Mouse (Mus musculus): ENCODE data around the gene Cdc25b. TPM values are rescaled to one million over a fixed set of nuclear protein-coding genes. Genes with fewer than 3 reads are reported as not detected.

The Cdc25b gene
- polyA plus RNA-seq, 1 experiment = 22.4 TPM

DNA sequence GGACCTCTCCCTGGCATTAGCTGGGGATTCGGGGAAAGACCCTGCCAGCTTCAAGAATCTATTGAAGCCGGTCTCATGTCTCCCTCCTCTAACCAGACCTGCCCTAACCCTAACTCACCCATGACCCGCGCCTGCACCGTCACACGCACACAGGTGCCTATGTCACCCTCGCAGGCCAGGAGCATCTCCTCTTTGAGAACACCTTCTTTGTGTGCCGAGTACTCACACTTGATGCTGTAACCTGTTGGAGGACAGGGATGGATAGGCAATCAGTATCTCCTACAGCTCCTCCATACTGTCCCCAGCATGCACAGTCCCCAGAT lies 39.7 kb upstream of the Cdc25b start:
- Histone ChIP-seq H3K27ac (ENCODE audit: insufficient read depth, low read depth, low read length) (no peak overlapping the region), H3K4me1 (ENCODE audit: control insufficient read depth, insufficient read depth, insufficient read length, low read length) (peaks cover 7% of the 10 kb centered on the region), H3K36me3 (ENCODE audit: control insufficient read depth, insufficient read depth, low read length) (peaks cover 26% of the 10 kb centered on the region), H3K4me3 (ENCODE audit: low read depth, low read length) (no peak overlapping the region), H3K27me3 (ENCODE audit: control insufficient read depth, insufficient read depth, low read length) (no peaks in the 10 kb centered on the region)
- no peak for TF ChIP-seq POLR2A (IDR thresholded peaks at IDR 0.05; ENCODE audit: low read depth, low read length)
- TF ChIP-seq CTCF (IDR thresholded peaks at IDR 0.05; ENCODE audit: extremely low read depth, insufficient read length, insufficient replicate concordance, low read depth, low read length) = no peak
- 96% methylated on average over 8 of the region's 8 CpGs for WGBS

DNA sequence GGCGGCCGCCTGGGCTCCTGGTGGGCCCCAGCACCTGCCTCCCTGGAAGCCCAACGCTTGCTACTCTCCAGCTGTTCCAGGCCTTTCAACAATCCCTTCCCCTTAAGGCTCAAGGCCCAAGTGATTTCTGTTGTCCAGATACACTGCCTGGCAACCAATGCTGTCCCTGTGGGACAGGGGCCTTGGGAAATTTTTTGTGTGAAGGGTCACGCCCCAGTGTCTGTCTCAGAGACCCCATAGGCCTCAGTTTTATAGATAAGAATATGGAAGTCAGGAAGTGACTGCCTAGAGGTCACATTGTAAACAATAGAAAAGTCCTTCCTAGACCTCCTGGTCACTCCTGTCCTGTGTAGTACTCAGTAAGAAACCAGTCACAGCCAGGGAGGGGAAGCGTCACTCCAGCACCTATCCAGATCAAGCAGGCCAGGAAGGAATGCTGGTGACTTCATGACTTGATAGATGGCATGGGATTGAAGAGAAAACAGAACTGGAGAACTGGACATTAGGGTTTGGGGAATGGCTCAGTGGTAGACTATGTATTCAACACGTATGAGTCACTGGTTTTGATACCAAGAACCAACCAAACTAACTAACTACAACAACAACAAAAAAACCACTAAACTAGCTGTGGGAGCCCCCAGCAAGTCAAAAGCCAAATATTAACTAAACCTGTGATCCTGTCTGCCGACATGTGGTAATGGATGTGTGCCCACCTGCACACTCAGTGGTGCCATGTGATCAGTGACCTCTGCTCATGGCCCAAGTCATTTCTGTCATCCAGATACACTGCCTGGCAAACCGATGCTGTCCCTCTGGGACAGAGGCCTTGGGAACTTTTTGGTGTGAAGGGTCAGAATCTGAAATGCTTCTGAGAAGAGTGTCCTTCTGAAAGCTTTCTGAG lies 38.1 kb upstream of the Cdc25b start:
- H3K27ac ChIP-seq (ENCODE audit: insufficient read depth, low read depth, low read length) = no peak overlapping the region
- 89% methylated on average over 8 of the region's 8 CpGs for WGBS
- no peak overlapping the region for H3K4me3 ChIP-seq (ENCODE audit: low read depth, low read length)
- TF ChIP-seq CTCF (IDR thresholded peaks at IDR 0.05; ENCODE audit: extremely low read depth, insufficient read length, insufficient replicate concordance, low read depth, low read length) (no peak), POLR2A (IDR thresholded peaks at IDR 0.05; ENCODE audit: low read depth, low read length) (no peak)
- no peaks in the 10 kb centered on the region for H3K27me3 ChIP-seq (ENCODE audit: control insufficient read depth, insufficient read depth, low read length)
- H3K36me3 ChIP-seq (ENCODE audit: control insufficient read depth, insufficient read depth, low read length) = peaks cover 26% of the 10 kb centered on the region
- H3K4me1 ChIP-seq (ENCODE audit: control insufficient read depth, insufficient read depth, insufficient read length, low read length) = no peaks in the 10 kb centered on the region

DNA sequence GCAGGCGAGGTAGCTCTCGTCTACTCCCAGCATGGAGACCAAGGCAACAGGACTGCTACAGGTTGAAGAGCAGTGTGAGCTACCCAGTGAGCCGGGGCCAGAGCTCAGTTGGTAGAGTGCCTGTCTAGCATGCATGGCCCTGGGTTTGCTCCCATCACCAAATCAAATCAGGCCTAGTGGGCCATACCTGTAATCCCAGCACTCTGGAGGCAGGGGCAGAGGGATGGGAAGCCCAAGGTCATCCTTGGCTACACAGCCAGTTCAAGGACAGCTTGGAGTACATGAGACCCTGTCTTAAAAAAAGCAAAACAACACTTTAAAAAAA lies 37.5 kb upstream of the Cdc25b start:
- H3K4me1 ChIP-seq (ENCODE audit: control insufficient read depth, insufficient read depth, insufficient read length, low read length) = no peaks in the 10 kb centered on the region
- H3K4me3 ChIP-seq (ENCODE audit: low read depth, low read length) = no peak overlapping the region
- no peaks in the 10 kb centered on the region for H3K27me3 ChIP-seq (ENCODE audit: control insufficient read depth, insufficient read depth, low read length)
- TF ChIP-seq POLR2A (IDR thresholded peaks at IDR 0.05; ENCODE audit: low read depth, low read length) (no peak), CTCF (IDR thresholded peaks at IDR 0.05; ENCODE audit: extremely low read depth, insufficient read length, insufficient replicate concordance, low read depth, low read length) (no peak)
- H3K27ac ChIP-seq (ENCODE audit: insufficient read depth, low read depth, low read length) = no peak overlapping the region
- WGBS = 96% methylated on average over 3 of the region's 3 CpGs
- H3K36me3 ChIP-seq (ENCODE audit: control insufficient read depth, insufficient read depth, low read length) = peaks cover 26% of the 10 kb centered on the region

DNA sequence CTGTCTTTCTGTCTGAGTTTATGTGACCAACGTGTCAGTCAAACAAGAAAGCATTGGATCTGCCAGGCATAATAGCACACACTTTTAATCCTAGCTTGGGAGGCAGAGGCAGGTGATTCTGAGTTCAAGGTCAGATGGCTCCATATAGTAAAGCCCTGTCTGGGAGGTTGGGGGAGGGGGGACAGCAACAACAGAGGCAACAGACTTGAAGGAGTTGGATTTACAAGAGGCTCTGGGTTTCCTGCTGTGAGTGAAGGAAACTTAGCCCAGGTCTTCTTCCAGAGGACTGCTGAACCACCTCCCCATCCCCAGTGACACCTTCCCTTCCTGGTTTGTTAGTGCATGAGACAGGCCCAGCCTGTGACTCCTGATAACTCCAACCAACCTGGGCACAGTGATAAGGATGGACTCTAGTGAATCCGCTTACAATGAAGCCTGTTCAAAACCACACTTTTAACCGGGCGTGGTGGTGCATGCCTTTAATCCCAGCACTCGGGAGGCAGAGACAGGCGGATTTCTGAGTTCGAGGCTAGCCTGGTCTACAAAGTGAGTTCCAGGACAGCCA lies 34.5 kb upstream of the Cdc25b start:
- peaks cover 22% of the 10 kb centered on the region for H3K36me3 ChIP-seq (ENCODE audit: control insufficient read depth, insufficient read depth, low read length)
- TF ChIP-seq CTCF (IDR thresholded peaks at IDR 0.05; ENCODE audit: extremely low read depth, insufficient read length, insufficient replicate concordance, low read depth, low read length) (no peak), POLR2A (IDR thresholded peaks at IDR 0.05; ENCODE audit: low read depth, low read length) (no peak)
- no peaks in the 10 kb centered on the region for H3K4me1 ChIP-seq (ENCODE audit: control insufficient read depth, insufficient read depth, insufficient read length, low read length)
- H3K27ac ChIP-seq (ENCODE audit: insufficient read depth, low read depth, low read length) = no peak overlapping the region
- WGBS = 85% methylated on average over 7 of the region's 7 CpGs
- H3K4me3 ChIP-seq (ENCODE audit: low read depth, low read length) = no peak overlapping the region
- no peaks in the 10 kb centered on the region for H3K27me3 ChIP-seq (ENCODE audit: control insufficient read depth, insufficient read depth, low read length)

DNA sequence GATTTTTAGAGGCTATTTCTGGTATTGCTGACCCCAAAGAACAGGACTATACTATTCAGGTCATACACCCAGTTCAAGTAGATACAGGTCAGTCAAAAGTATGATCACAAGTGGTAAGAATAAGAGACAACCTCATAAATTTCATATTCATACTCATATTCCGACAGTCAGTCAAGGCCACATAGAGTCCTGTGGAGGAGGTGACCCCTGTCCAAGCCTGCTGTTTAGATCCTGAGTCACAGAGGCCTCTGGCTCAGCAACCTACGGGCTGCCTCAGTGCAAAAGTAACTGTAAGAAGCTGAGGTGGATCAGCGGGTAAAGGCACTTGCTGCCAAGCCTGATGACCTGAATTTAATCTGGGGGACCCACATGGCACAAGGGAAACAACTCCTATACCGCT lies 32.7 kb upstream of the Cdc25b start:
- 90% methylated on average over 4 of the region's 4 CpGs for WGBS
- H3K4me1 ChIP-seq (ENCODE audit: control insufficient read depth, insufficient read depth, insufficient read length, low read length) = no peaks in the 10 kb centered on the region
- H3K4me3 ChIP-seq (ENCODE audit: low read depth, low read length) = no peak overlapping the region
- no peak overlapping the region for H3K27ac ChIP-seq (ENCODE audit: insufficient read depth, low read depth, low read length)
- TF ChIP-seq CTCF (IDR thresholded peaks at IDR 0.05; ENCODE audit: extremely low read depth, insufficient read length, insufficient replicate concordance, low read depth, low read length) (no peak), POLR2A (IDR thresholded peaks at IDR 0.05; ENCODE audit: low read depth, low read length) (no peak)
- H3K27me3 ChIP-seq (ENCODE audit: control insufficient read depth, insufficient read depth, low read length) = no peaks in the 10 kb centered on the region
- peaks cover 7% of the 10 kb centered on the region for H3K36me3 ChIP-seq (ENCODE audit: control insufficient read depth, insufficient read depth, low read length)

DNA sequence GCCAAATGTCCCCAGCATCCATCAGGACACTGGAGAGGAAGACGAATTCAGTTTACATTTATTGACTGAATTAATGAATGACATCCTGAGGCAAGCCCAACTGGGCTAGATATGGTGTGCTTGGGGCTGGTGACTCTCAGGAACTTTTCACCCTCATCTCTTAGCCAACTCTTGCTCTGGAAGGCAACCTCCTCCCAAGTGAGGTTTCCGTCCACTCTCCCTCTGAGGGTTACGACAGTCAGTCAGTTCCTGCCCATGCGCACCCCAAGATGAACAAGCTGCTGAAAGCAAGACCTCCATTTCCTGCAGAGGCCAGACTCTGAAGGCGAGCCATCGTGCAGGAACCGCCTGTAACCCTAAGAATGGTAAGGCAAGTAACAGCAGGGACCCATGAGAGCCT lies 29.8 kb upstream of the Cdc25b start:
- Histone ChIP-seq H3K36me3 (ENCODE audit: control insufficient read depth, insufficient read depth, low read length) (no peaks in the 10 kb centered on the region; the same call in 1 of the 2 replicates), H3K4me1 (ENCODE audit: control insufficient read depth, insufficient read depth, insufficient read length, low read length) (peaks cover 4% of the 10 kb centered on the region), H3K4me3 (ENCODE audit: low read depth, low read length) (no peak overlapping the region), H3K27ac (ENCODE audit: insufficient read depth, low read depth, low read length) (no peak overlapping the region), H3K27me3 (ENCODE audit: control insufficient read depth, insufficient read depth, low read length) (no peaks in the 10 kb centered on the region)
- 87% methylated on average over 7 of the region's 7 CpGs for WGBS
- TF ChIP-seq POLR2A (IDR thresholded peaks at IDR 0.05; ENCODE audit: low read depth, low read length) (no peak), CTCF (IDR thresholded peaks at IDR 0.05; ENCODE audit: extremely low read depth, insufficient read length, insufficient replicate concordance, low read depth, low read length) (no peak)

DNA sequence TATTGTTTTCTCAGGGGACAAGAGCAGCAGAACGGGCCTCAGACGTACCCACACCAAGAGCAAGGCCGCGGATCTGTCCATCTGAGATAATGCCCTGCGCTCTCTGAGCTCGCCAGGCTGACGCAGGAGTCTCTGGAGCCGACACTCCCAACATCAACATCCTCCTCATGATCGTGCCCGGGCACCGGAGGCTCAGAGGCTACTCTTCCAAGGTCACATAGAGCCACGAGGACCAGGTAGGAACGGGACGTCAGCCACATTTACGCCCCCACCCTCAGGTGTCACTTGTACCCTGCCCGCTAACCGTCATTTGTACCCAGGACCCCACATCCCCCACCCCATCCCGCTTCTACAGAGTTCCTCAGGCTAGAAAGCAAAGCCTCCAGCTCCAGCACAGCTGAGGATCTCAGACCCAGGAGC lies 27.2 kb upstream of the Cdc25b start:
- WGBS = under 1% methylated on average over 18 of the region's 18 CpGs
- no peak overlapping the region; the same call in 1 of the 2 replicates for H3K27ac ChIP-seq (ENCODE audit: insufficient read depth, low read depth, low read length)
- peak overlapping the region; percentile 78 for H3K4me3 ChIP-seq (ENCODE audit: low read depth, low read length)
- H3K27me3 ChIP-seq (ENCODE audit: control insufficient read depth, insufficient read depth, low read length) = no peaks in the 10 kb centered on the region
- H3K4me1 ChIP-seq (ENCODE audit: control insufficient read depth, insufficient read depth, insufficient read length, low read length) = peaks cover 4% of the 10 kb centered on the region
- TF ChIP-seq CTCF (IDR thresholded peaks at IDR 0.05; ENCODE audit: extremely low read depth, insufficient read length, insufficient replicate concordance, low read depth, low read length) (no peak), POLR2A (IDR thresholded peaks at IDR 0.05; ENCODE audit: low read depth, low read length) (no peak; the same call in 1 of the 2 replicates)
- H3K36me3 ChIP-seq (ENCODE audit: control insufficient read depth, insufficient read depth, low read length) = no peaks in the 10 kb centered on the region

Measured in small intestine, adult 2 months (tissue).